In genomic region chr16:29574013-29574412, GRCm38 (mm10) we compare ENCODE assay signal across 31 mouse cellular contexts. TPM values are rescaled to one million over a fixed set of nuclear protein-coding genes. Genes with fewer than 3 reads are reported as not detected.
DNase-seq lines count a peak whose midpoint lies in the region; ATAC-seq lines count a peak whose summit lies in the region.
"Had no signal": no experiment of that assay in that cellular context is flagged by ENCODE, and none has a peak within 500 bp of the region (broad histone marks: within the 10 kb centered on the region; RNA-seq: fewer than 3 reads in every experiment).

No protein-coding gene starts in this region.

- H3K27ac ChIP-seq in limb, embryonic 10.5 days = no peak overlapping the region
- H3K27ac ChIP-seq: embryonic facial prominence, embryonic 13.5 days; forebrain, embryonic 12.5 days; forebrain, embryonic 15.5 days; hindbrain, embryonic 10.5 days; hindbrain, embryonic 13.5 days had no signal

- no peak overlapping the region for H3K4me3 ChIP-seq in limb, embryonic 10.5 days
- H3K4me3 ChIP-seq: embryonic facial prominence, embryonic 13.5 days; erythroblast, embryonic 14.5 days; forebrain, embryonic 12.5 days; forebrain, embryonic 15.5 days; hindbrain, embryonic 10.5 days; hindbrain, embryonic 13.5 days had no signal

- H3K4me1 ChIP-seq in limb, embryonic 10.5 days = no peaks in the 10 kb centered on the region
- H3K4me1 ChIP-seq: embryonic facial prominence, embryonic 13.5 days; forebrain, embryonic 12.5 days; forebrain, embryonic 15.5 days; hindbrain, embryonic 10.5 days; hindbrain, embryonic 13.5 days had no signal

- H3K36me3 ChIP-seq in limb, embryonic 10.5 days = no peaks in the 10 kb centered on the region
- H3K36me3 ChIP-seq: embryonic facial prominence, embryonic 13.5 days; forebrain, embryonic 12.5 days; forebrain, embryonic 15.5 days; G1E; hindbrain, embryonic 10.5 days; hindbrain, embryonic 13.5 days had no signal

- no peaks in the 10 kb centered on the region for H3K27me3 ChIP-seq in limb, embryonic 10.5 days (ENCODE audit: low read depth, poor library complexity, severe bottlenecking)
- H3K27me3 ChIP-seq: embryonic facial prominence, embryonic 13.5 days; forebrain, embryonic 12.5 days; hindbrain, embryonic 13.5 days had no signal

- no peaks in the 10 kb centered on the region for H3K9me3 ChIP-seq in limb, embryonic 10.5 days (replicated peaks)
- H3K9me3 ChIP-seq: embryonic facial prominence, embryonic 13.5 days; forebrain, embryonic 12.5 days; forebrain, embryonic 15.5 days; G1E; hindbrain, embryonic 10.5 days; hindbrain, embryonic 13.5 days had no signal

- peak; percentile 89 for DNase-seq in 416B (ENCODE audit: low read depth)
- peak; percentile 23 for DNase-seq in CD4-positive helper T cell, adult 2 months (ENCODE audit: low read depth, low spot score)
- no peak for DNase-seq in layer of hippocampus, adult 9-10 months (ENCODE audit: low spot score)
- no peak for DNase-seq in limb, embryonic 10.5 days (ENCODE audit: low spot score)
- DNase-seq in urinary bladder, postnatal 10 days (ENCODE audit: low spot score) = no peak
- DNase-seq: adrenal gland, postnatal 10 days; adrenal gland, postnatal 36 days; cerebellum, adult 18-20 months; cerebellum, adult 9-10 months; cerebellum, postnatal 14 days; gastrocnemius, postnatal 10 days; gastrocnemius, postnatal 36 days; heart, adult 11 months had no signal

- WGBS in limb, embryonic 10.5 days = 76% methylated on average over 4 of the region's 4 CpGs

- ATAC-seq in hematopoietic stem cell, adult 5-6 weeks (replicated peaks in 1 of 2; ENCODE audit: insufficient read depth in 1 of 2, low FRiP score in 2 of 2, low TSS enrichment in 1 of 2, low read depth in 1 of 2, poor library complexity in 2 of 2, severe bottlenecking in 2 of 2) = peak; percentile 72 to 87
- ATAC-seq: forebrain, embryonic 15.5 days; hindbrain, embryonic 16.5 days; inflammation-experienced regulatory T-cells, adult 6 months; Patski had no signal

RNA-seq across cellular contexts. Expression of gene Opa1, which starts 5.1 kb away (rescaled TPM):
- total RNA-seq in hematopoietic stem cell, adult 5-6 weeks (2017) = 69.3 and 70.2 TPM in 2 replicates
- polyA plus RNA-seq in limb, embryonic 10.5 days (2016; fragmentation: Nextera tagmentation; extraction: Ambion mirVana) = 40.4 and 41.6 TPM in 2 replicates

RNA-seq across cellular contexts. Expression of gene Atp13a4, which starts 29.3 kb away (rescaled TPM):
- total RNA-seq in hematopoietic stem cell, adult 5-6 weeks (2017) = not detected in 2 replicates
- polyA plus RNA-seq in limb, embryonic 10.5 days (2016; fragmentation: Nextera tagmentation; extraction: Ambion mirVana) = not detected in 2 replicates
- total RNA-seq: adrenal gland, adult 18-20 months; adrenal gland, postnatal 36 days; CH12.LX; gastrocnemius, adult 18-20 months; gastrocnemius, postnatal 10 days; gastrocnemius, postnatal 36 days; heart, postnatal 25 days had no signal
- polyA plus RNA-seq: erythroblast, embryonic 14.5 days; G1E; heart, embryonic 11.5 days; heart, embryonic 14.5 days; heart, postnatal 0 days; inflammation-experienced regulatory T-cells, adult 6 months; Patski had no signal

Comparison
In these comparisons a context has a peak if more than half of its experiments do, and no peak if none do; other contexts are left out.
1. DNase-seq: peak in 416B (single experiment) and CD4-positive helper T cell, adult 2 months (single experiment); none in layer of hippocampus, adult 9-10 months (single experiment), limb, embryonic 10.5 days (single experiment) and urinary bladder, postnatal 10 days (single experiment).